Mouse (Mus musculus): ENCODE measurements around the gene Tex22.

Tex22 gene

GRCm38 (mm10) chr12:113101251-113101960 lies 27.1 kb downstream of the Tex22 start:
- no peak for DNase-seq (ENCODE audit: low read depth, low spot score)

- no peak for DNase-seq (ENCODE audit: low read depth, low spot score)
Measured at GRCm38 (mm10) chr12:113102461-113102860, 28.2 kb downstream of the Tex22 start.

DNA sequence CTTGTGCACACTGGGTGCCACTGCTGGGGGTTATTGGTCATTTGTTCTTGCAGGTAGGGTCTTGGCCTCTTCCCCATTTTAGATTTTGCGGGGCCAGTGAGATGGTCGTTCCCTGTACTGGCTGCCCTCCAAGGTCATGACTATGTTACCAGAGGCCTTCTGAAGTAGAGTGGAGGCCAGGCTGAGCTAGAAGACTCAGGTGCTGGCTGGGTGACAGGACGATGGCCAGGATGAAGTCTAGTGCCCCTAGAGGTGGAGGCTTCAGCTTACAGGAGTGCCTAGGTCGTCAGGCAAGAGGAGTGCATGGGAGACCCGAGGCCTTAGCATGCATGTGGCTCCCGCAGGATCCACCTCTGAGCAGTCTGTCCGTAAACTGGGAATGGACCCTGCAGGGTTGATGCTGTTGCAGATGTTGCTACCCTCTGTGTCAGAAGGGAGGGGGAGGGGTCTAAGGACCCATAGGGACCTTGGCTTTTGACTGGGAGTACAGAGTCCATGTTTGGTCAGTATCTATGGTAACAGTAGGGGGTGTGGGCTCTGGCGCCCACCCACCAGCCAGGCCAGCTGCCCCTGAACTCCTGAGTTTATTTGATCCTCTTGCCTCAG lies 29.6 kb downstream of the Tex22 start:
- no peak for DNase-seq (ENCODE audit: low read depth, low spot score)

DNA sequence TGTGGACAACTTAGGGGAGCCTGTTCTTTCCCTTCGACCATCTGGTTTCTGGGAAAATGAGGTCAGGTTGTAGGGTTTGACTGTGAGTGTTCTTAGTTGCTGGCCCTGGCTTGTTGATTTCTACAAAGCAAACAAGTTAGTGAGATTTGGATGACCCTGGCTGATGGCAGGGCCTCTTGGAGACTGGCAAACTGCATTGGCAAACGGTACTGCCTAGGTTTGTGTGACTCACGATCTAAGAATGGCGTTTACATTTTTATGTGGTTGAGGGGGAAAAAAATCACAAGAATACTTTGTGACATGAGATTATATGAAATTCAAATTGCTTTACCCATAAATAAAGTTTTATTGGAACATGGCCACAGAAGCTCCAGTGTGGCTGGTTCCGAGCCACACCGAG lies 32.1 kb downstream of the Tex22 start:
- no peak for DNase-seq (ENCODE audit: low read depth, low spot score)

- no peak for DNase-seq (ENCODE audit: low read depth, low spot score)
Measured at GRCm38 (mm10) chr12:113107431-113108124, 33.3 kb downstream of the Tex22 start.

- DNase-seq (ENCODE audit: low read depth, low spot score): no peak
Measured at GRCm38 (mm10) chr12:113108528-113109283, 34.4 kb downstream of the Tex22 start.

DNA sequence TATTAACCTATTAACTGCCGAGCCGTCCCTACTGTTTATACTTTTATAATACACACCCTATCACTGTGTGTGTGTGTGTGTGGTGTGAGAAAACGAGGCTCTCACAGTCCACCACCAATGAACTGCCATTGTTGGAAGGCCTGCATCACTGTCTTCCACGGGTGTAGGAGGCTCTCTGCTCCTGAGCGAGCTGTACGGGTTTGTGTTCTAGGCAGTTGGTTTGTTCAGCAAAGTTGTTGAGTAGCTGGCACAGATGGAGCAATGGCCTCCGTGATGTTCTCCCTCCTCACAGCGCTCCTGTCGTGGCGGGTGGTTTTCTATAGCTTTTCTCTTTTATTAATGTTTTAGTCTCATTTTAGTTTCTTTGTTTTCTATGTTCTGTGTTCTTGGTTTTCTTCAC lies 35.5 kb downstream of the Tex22 start:
- no peak for DNase-seq (ENCODE audit: low read depth, low spot score)

DNA sequence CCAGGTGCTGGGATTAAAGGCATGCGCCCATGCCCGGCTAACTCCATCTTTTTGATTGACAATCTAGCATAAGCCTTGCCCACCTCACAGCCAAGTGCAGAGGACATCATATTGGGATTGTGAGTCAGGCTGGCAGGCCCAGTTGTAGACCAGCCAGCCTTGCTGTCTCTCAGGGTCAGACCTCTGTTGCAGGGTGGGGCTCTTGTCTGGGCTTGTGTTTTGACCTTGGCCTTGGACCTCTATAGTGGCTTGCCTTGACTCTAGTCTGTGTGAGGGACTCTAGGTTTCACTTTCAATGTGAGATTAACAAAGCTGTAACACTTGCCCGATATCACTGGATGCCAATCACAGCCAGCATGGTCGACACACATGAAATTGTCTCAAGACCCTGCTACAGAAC lies 39.8 kb downstream of the Tex22 start:
- DNase-seq (ENCODE audit: low read depth, low spot score): no peak

GRCm38 (mm10) chr12:113114856-113115538 lies 40.7 kb downstream of the Tex22 start:
- no peak for DNase-seq (ENCODE audit: low read depth, low spot score)

DNA sequence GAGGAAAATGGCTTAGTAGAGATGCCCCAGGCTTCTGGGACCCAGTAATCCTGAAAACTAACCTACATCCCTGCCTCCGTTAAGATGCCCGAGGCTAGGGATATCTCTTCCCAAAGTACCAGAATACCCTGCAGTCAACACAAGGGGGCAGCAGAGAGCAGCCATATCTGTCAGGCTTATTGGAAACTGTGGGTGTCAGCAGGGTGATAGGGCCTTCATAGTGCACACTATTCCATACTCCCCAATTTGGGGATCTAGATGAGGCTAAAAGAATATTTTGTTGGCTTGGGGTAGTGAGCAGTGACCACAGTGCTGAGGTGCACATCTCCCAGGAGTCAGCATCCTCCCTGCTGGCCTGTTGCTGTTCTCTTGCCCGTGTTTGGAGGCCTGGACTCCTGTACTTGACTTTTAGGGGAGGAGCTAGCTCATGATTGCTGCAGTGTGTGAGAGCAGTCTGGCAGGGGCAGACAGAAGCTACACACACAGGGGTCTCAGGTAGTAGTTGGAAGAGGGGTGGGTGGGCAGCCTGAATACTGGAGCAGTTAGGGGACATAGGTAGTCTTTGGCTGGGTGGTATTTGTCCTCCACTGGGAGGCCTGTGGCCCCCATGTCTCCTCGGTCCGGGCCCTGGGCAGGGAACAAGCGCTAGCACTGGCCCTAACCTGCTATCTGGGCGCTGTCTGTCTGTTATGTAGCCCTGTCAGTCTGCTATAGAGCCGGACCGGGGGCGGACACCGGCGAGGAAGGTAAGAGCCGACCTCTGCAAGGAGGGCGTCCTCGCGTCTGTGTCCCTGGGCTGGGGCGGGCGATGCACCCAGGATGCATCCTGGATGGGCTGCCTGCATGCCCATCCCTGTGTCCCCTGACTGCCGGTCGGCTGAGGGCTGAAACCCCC lies 45.5 kb downstream of the Tex22 start:
- no peak for DNase-seq (ENCODE audit: low read depth, low spot score)

DNA sequence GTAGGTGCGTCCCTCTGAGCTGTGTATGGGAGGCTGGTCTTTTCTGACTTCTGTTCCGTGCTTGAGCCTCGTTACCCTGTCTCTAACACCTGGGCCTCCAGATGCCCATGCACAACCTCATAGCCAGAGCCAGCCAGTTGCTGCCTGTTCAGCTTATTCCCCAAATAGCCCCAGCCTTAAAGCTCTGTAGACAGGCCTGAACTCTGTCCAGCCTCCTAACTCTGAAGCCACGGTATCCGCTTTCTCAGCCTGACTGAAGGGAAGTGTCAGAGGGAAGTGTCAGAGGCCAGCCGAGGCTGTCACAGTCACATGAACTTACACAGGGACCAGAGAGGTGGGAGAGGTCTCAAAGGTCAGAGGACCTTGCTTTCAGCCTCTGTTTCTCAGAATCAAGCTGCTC lies 50.4 kb downstream of the Tex22 start:
- no peak for DNase-seq (ENCODE audit: low read depth, low spot score)

- no peak for DNase-seq (ENCODE audit: low read depth, low spot score)
Measured at GRCm38 (mm10) chr12:113130732-113131131, 56.4 kb downstream of the Tex22 start.

- DNase-seq (ENCODE audit: low read depth, low spot score): no peak
Measured at GRCm38 (mm10) chr12:113131601-113132000, 57.3 kb downstream of the Tex22 start.

GRCm38 (mm10) chr12:113132567-113132966 lies 58.3 kb downstream of the Tex22 start:
- no peak for DNase-seq (ENCODE audit: low read depth, low spot score)

DNA sequence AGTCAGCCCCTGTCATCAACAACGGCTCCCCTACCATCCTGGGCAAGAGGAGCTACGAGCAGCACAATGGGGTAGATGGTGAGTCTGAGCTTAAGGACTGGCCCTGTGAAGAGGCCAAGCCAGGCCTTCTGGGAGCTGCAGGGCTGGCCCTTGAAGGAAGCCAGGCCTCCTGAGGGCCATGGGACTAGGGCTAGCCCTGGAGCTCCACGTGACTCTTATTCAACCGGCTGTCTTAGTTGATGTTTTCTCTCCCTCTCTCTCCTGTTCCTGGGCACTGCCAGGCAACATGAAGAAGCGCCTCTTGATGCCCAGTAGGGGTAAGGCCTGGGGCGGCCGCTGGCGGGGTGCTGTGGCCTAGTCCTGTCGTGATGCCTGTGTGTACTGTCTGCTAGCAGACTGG lies 59.0 kb downstream of the Tex22 start:
- no peak for DNase-seq (ENCODE audit: low read depth, low spot score)

GRCm38 (mm10) chr12:113133861-113134403 lies 59.6 kb downstream of the Tex22 start:
- no peak for DNase-seq (ENCODE audit: low read depth, low spot score)

DNA sequence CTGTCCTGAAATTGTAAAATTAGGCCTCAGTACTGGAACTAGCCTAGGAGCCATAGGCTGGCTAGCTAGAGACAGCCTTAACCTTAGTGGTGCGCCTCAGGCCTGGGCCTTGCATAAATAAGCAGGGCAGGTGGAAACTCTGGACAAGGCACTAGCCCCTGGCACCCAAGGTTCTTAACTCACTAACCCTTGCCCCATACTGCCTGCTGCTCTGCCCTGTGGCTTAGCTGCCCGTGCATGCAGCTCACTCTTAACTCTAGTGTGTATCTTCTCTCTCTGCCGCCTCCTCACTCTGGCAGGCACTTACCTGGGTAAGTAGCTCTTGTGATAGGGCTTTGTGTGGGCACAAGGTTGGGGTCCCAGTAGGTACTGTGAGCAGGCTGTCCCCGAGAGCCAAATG lies 60.2 kb downstream of the Tex22 start:
- no peak for DNase-seq (ENCODE audit: low read depth, low spot score)

GRCm38 (mm10) chr12:113135401-113135800 lies 61.1 kb downstream of the Tex22 start:
- no peak for DNase-seq (ENCODE audit: low read depth, low spot score)

- DNase-seq (ENCODE audit: low read depth, low spot score): no peak
Measured at GRCm38 (mm10) chr12:113136492-113137020, 62.3 kb downstream of the Tex22 start.
